Mouse (Mus musculus) hindbrain, embryonic 14.5 days (tissue): ENCODE measurements around the gene Otogl. TPM values are rescaled to one million over a fixed set of nuclear protein-coding genes. Genes with fewer than 3 reads are reported as not detected.

ENCODE experiments used
- ATAC-seq: fragments of 200-750 bp; cut with Nextera tagmentation; 2 replicates; pipeline ENCODE4 v1.8.0; 2017; ENCODE audit warnings: moderate number of reproducible peaks, mild to moderate bottlenecking, moderate TSS enrichment, moderate library complexity; ENCODE audit not compliant: low FRiP score
- DNase-seq: peaks from one replicate; pipeline ENCODE4 v3.0.0-alpha.2; 2015; ENCODE audit warnings: low spot score
- H3K27ac ChIP-seq: fragments of 300-500 bp; sonication (generic); 2 replicates; pipeline ENCODE4 v1.5.1; 2014; ENCODE audit warnings: mild to moderate bottlenecking, moderate library complexity
- H3K27me3 ChIP-seq: fragments of 300-500 bp; sonication (generic); 2 replicates; pipeline ENCODE4 v1.6.1; 2014; ENCODE audit warnings: mild to moderate bottlenecking, low read length, mixed read lengths; ENCODE audit not compliant: control insufficient read depth, insufficient read depth
- H3K36me3 ChIP-seq: fragments of 300-500 bp; sonication (generic); replicated peaks from 2 replicates; pipeline ENCODE4 v1.6.1; 2014; ENCODE audit not compliant: control insufficient read depth, insufficient read depth
- H3K4me1 ChIP-seq: fragments of 300-500 bp; sonication (generic); replicated peaks from 2 replicates; pipeline ENCODE4 v1.6.1; 2014; ENCODE audit warnings: antibody characterized with exemption, low read length, mixed read lengths; ENCODE audit not compliant: control insufficient read depth, insufficient read depth
- H3K4me2 ChIP-seq: fragments of 300-500 bp; sonication (generic); replicated peaks from 2 replicates; pipeline ENCODE4 v1.6.1; 2014; ENCODE audit warnings: mild to moderate bottlenecking, moderate library complexity
- H3K4me3 ChIP-seq: fragments of 300-500 bp; sonication (generic); replicated peaks from 2 replicates; pipeline ENCODE4 v1.5.1; 2014; ENCODE audit warnings: mild to moderate bottlenecking, low read length
- H3K9ac ChIP-seq: fragments of 300-500 bp; sonication (generic); 2 replicates; pipeline ENCODE4 v1.6.1; 2014
- H3K9me3 ChIP-seq: fragments of 300-500 bp; sonication (generic); 2 replicates; pipeline ENCODE4 v1.6.1; 2016; ENCODE audit warnings: low read length; ENCODE audit not compliant: control insufficient read depth
- WGBS: fragments of 180-500 bp; shearing (Covaris S2); extraction: QIAGEN DNeasy Blood & Tissue Kit; methylation state at CpG from one replicate; pipeline ENCODE4 v1.1.7; 2014; 5-methylcytosine and 5-hydroxymethylcytosine counted together
- polyA plus RNA-seq: library from polyadenylated mRNA; unstranded; fragments of >200 nt; fragmentation: Nextera tagmentation; extraction: Ambion mirVana; gene quantifications from 2 replicates; pipeline ENCODE4 v1.2.1, GENCODE M21; 2014

Gene Otogl
- polyA plus RNA-seq, 1 experiment from 2014 or later, result 0.05 TPM

- 68% methylated on average over 1 of the region's 1 CpGs for WGBS
- Histone ChIP-seq H3K27ac (no peak overlapping the region), H3K4me1 (no peaks in the 10 kb centered on the region), H3K27me3 (no peaks in the 10 kb centered on the region), H3K4me3 (no peak overlapping the region), H3K9ac (no peak overlapping the region), H3K9me3 (no peaks in the 10 kb centered on the region), H3K36me3 (no peaks in the 10 kb centered on the region), H3K4me2 (no peak overlapping the region)
- DNase-seq (no peak), ATAC-seq (no peak)
These were observed 9.6 kb upstream of the Otogl start for GRCm38 (mm10) chr10:107921549-107921948.

GRCm38 (mm10) chr10:107921134-107921533 is 9.2 kb upstream of the Otogl start:
- Histone ChIP-seq H3K4me2 (no peak overlapping the region), H3K36me3 (no peaks in the 10 kb centered on the region), H3K4me1 (no peaks in the 10 kb centered on the region), H3K27me3 (no peaks in the 10 kb centered on the region), H3K27ac (no peak overlapping the region), H3K9ac (no peak overlapping the region), H3K4me3 (no peak overlapping the region), H3K9me3 (no peaks in the 10 kb centered on the region)
- 80% methylated on average over 1 of the region's 1 CpGs for WGBS
- ATAC-seq, result no peak
- DNase-seq, result no peak

GRCm38 (mm10) chr10:107913013-107913412 is 1.1 kb upstream of the Otogl start:
- no peaks in the 10 kb centered on the region for H3K27me3 ChIP-seq
- H3K4me2 ChIP-seq, result no peak overlapping the region
- WGBS, result 83% methylated on average over 2 of the region's 2 CpGs
- H3K27ac ChIP-seq, result no peak overlapping the region
- no peaks in the 10 kb centered on the region for H3K36me3 ChIP-seq
- DNase-seq (no peak), ATAC-seq (no peak)
- no peaks in the 10 kb centered on the region for H3K4me1 ChIP-seq
- H3K9me3 ChIP-seq, result peaks cover 2% of the 10 kb centered on the region; the same call in 1 of the 2 replicates
- no peak overlapping the region for H3K9ac ChIP-seq
- H3K4me3 ChIP-seq, result no peak overlapping the region

GRCm38 (mm10) chr10:107906453-107906852 is 5.5 kb downstream of the Otogl start:
- 73% methylated on average over 10 of the region's 10 CpGs for WGBS
- Histone ChIP-seq H3K4me3 (no peak overlapping the region), H3K4me1 (no peaks in the 10 kb centered on the region), H3K4me2 (no peak overlapping the region), H3K27ac (no peak overlapping the region), H3K36me3 (no peaks in the 10 kb centered on the region), H3K27me3 (no peaks in the 10 kb centered on the region), H3K9me3 (peaks cover 6% of the 10 kb centered on the region; the same call in 1 of the 2 replicates), H3K9ac (no peak overlapping the region)
- ATAC-seq, result no peak
- no peak for DNase-seq

- no peak overlapping the region for H3K4me2 ChIP-seq
- H3K4me3 ChIP-seq, result no peak overlapping the region
- 91% methylated on average over 7 of the region's 7 CpGs for WGBS
- no peak for ATAC-seq
- no peak overlapping the region for H3K27ac ChIP-seq
- H3K4me1 ChIP-seq, result no peaks in the 10 kb centered on the region
- no peaks in the 10 kb centered on the region for H3K36me3 ChIP-seq
- no peak for DNase-seq
- H3K9ac ChIP-seq, result no peak overlapping the region
- H3K27me3 ChIP-seq, result no peaks in the 10 kb centered on the region
- H3K9me3 ChIP-seq, result peaks cover 6% of the 10 kb centered on the region; the same call in 1 of the 2 replicates
These were observed 6.5 kb downstream of the Otogl start for GRCm38 (mm10) chr10:107905274-107906034.

- Histone ChIP-seq H3K9ac (no peak overlapping the region), H3K4me3 (no peak overlapping the region), H3K27me3 (no peaks in the 10 kb centered on the region), H3K4me2 (no peak overlapping the region), H3K36me3 (no peaks in the 10 kb centered on the region), H3K9me3 (no peaks in the 10 kb centered on the region), H3K27ac (no peak overlapping the region), H3K4me1 (no peaks in the 10 kb centered on the region)
- DNase-seq, result no peak
- 88% methylated on average over 8 of the region's 8 CpGs for WGBS
- ATAC-seq, result no peak
These were observed 10.0 kb downstream of the Otogl start for GRCm38 (mm10) chr10:107901958-107902357.

GRCm38 (mm10) chr10:107901204-107901879 is 10.6 kb downstream of the Otogl start:
- H3K27ac ChIP-seq, result no peak overlapping the region
- H3K4me1 ChIP-seq, result no peaks in the 10 kb centered on the region
- WGBS, result 66% methylated on average over 13 of the region's 13 CpGs
- H3K27me3 ChIP-seq, result no peaks in the 10 kb centered on the region
- no peak overlapping the region for H3K9ac ChIP-seq
- H3K36me3 ChIP-seq, result no peaks in the 10 kb centered on the region
- no peak overlapping the region for H3K4me2 ChIP-seq
- H3K9me3 ChIP-seq, result no peaks in the 10 kb centered on the region
- H3K4me3 ChIP-seq, result no peak overlapping the region
- DNase-seq (no peak), ATAC-seq (no peak)

GRCm38 (mm10) chr10:107899946-107900345 is 12.0 kb downstream of the Otogl start:
- no peak for ATAC-seq
- Histone ChIP-seq H3K36me3 (no peaks in the 10 kb centered on the region), H3K4me3 (no peak overlapping the region), H3K27ac (no peak overlapping the region), H3K4me1 (no peaks in the 10 kb centered on the region), H3K4me2 (no peak overlapping the region), H3K9me3 (no peaks in the 10 kb centered on the region), H3K27me3 (no peaks in the 10 kb centered on the region), H3K9ac (no peak overlapping the region)
- no peak for DNase-seq
- 82% methylated on average over 6 of the region's 6 CpGs for WGBS

GRCm38 (mm10) chr10:107896158-107896557 is 15.8 kb downstream of the Otogl start:
- Histone ChIP-seq H3K36me3 (no peaks in the 10 kb centered on the region), H3K4me3 (no peak overlapping the region), H3K27ac (no peak overlapping the region), H3K9me3 (no peaks in the 10 kb centered on the region), H3K27me3 (no peaks in the 10 kb centered on the region), H3K4me2 (no peak overlapping the region), H3K4me1 (no peaks in the 10 kb centered on the region), H3K9ac (no peak overlapping the region)
- DNase-seq (no peak), ATAC-seq (no peak)
- 84% methylated on average over 4 of the region's 4 CpGs for WGBS
